Mouse (Mus musculus) CD4-positive, CD25-positive, alpha-beta regulatory T cell, adult 4 months (primary cell): ENCODE results near the gene Elmsan1. TPM values are rescaled to one million over a fixed set of nuclear protein-coding genes. Genes with fewer than 3 reads are reported as not detected.

Experiments used
- ATAC-seq: one replicate; pipeline ENCODE4 v1.8.0; 2017
- polyA plus RNA-seq, 2 experiments: library from polyadenylated mRNA; unstranded; fragments of 100-300 nt; shearing (Covaris generic); gene quantifications; one replicate each; pipeline ENCODE4 v1.2.1; 2017

Elmsan1 gene
- polyA plus RNA-seq, 2 experiments from 2014 or later: 7.3 to 8.2 TPM

- ATAC-seq: no peak
Measured at GRCm38 (mm10) chr12:84192280-84192679, 26.4 kb downstream of the Elmsan1 start.

GRCm38 (mm10) chr12:84191770-84192169, 26.9 kb downstream of the Elmsan1 start:
- ATAC-seq: no peak

- no peak for ATAC-seq
Measured at GRCm38 (mm10) chr12:84191190-84191589, 27.5 kb downstream of the Elmsan1 start.

- ATAC-seq: no peak
Measured at GRCm38 (mm10) chr12:84190151-84190820, 28.4 kb downstream of the Elmsan1 start.

GRCm38 (mm10) chr12:84188881-84189444, 29.7 kb downstream of the Elmsan1 start:
- no peak for ATAC-seq

- no peak for ATAC-seq
Measured at GRCm38 (mm10) chr12:84187752-84188601, 30.7 kb downstream of the Elmsan1 start.

GRCm38 (mm10) chr12:84186950-84187349, 31.7 kb downstream of the Elmsan1 start:
- ATAC-seq: no peak

GRCm38 (mm10) chr12:84186536-84186935, 32.1 kb downstream of the Elmsan1 start:
- no peak for ATAC-seq

GRCm38 (mm10) chr12:84185547-84185946, 33.1 kb downstream of the Elmsan1 start:
- no peak for ATAC-seq

GRCm38 (mm10) chr12:84184979-84185378, 33.7 kb downstream of the Elmsan1 start:
- no peak for ATAC-seq

GRCm38 (mm10) chr12:84181999-84182398, 36.7 kb downstream of the Elmsan1 start:
- no peak for ATAC-seq

- ATAC-seq: no peak
Measured at GRCm38 (mm10) chr12:84180701-84181435, 37.8 kb downstream of the Elmsan1 start.

- no peak for ATAC-seq
Measured at GRCm38 (mm10) chr12:84180090-84180489, 38.6 kb downstream of the Elmsan1 start.

GRCm38 (mm10) chr12:84178652-84179445, 39.8 kb downstream of the Elmsan1 start:
- no peak for ATAC-seq

- ATAC-seq: no peak
Measured at GRCm38 (mm10) chr12:84178052-84178451, 40.6 kb downstream of the Elmsan1 start.

- peak; percentile 10 for ATAC-seq
Measured at GRCm38 (mm10) chr12:84176886-84177765, 41.6 kb downstream of the Elmsan1 start.

- ATAC-seq: peak; percentile 26
Measured at GRCm38 (mm10) chr12:84176126-84176769, 42.4 kb downstream of the Elmsan1 start.

- peak; percentile 81 for ATAC-seq
Measured at GRCm38 (mm10) chr12:84175659-84176061, 43.0 kb downstream of the Elmsan1 start.

GRCm38 (mm10) chr12:84174871-84175270, 43.8 kb downstream of the Elmsan1 start:
- no peak for ATAC-seq

GRCm38 (mm10) chr12:84174190-84174811, 44.4 kb downstream of the Elmsan1 start:
- ATAC-seq: no peak
